Mouse (Mus musculus): ENCODE results near the gene Olfr1099. TPM values are rescaled to one million over a fixed set of nuclear protein-coding genes. Genes with fewer than 3 reads are reported as not detected.

Gene Olfr1099
- total RNA-seq (2022): not detected

DNA sequence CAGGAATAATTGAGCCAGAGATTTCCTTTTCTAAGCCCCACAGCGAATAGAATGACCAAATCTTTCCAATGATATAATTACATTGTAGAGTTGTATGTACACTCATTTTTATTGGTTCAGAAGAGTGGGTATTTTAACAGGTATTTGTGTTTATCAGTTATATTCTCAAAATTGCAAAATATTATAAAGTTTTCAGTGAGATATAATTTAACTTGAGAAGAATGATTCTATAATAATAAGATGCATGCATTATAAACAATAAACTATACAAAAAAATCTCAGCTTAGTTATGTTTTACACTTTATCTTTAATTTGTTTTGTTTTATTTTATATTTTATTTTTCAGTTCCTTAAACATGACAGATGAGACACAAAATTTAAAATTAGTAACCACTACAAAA lies at the start of gene Olfr1099:
Gene Olfr1099, minus strand, starts transcription at position 101 of the 400 bp plus-strand sequence.
- DNase-seq (ENCODE audit: low spot score in 2 of 2): no peak

DNA sequence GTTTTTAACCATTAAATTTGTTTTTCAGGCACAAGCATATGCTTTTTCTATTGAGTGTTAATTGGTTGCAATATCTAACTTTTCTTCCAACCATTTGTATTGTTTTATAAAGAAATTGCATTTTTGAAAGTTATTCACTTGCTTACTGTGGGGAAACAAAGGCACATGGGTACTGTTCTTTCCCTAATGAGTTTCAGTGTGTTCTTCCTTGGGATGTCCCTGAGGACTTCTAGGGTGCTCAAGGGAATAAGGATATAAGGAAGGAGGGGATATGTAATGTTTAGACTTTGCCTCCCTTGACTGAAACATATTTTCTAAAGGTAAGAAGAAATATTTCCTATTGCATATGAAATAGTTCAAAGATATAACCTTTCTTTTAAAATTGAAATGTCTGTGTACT lies 37.6 kb upstream of the Olfr1099 start, which contains the start of gene Olfr1102:
Gene Olfr1102, plus strand, starts transcription at position 301 of the 400 bp plus-strand sequence.
- DNase-seq (ENCODE audit: low spot score in 2 of 2): no peak

DNA sequence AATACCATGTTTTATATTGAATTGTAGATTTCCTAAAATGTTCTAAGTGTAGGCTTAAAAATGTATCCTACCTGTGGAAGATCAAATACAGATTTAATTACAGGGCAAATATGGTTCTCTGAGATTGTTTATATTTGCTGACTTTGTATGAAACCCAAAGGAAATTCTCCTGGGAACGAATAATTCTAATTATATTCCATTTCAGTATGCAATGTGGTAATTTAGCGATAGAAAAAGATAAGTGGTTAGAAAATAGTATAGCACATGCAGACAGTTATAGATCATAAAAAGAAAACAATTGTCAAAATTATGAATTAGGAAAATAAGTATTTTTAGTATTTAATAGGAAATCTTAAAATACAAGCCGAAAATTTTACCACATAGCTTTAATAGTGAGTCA lies 30.6 kb upstream of the Olfr1099 start, which contains the start of gene Olfr1101:
Gene Olfr1101, minus strand, starts transcription at position 101 of the 400 bp plus-strand sequence.
- no peak for DNase-seq (ENCODE audit: low spot score in 2 of 2)

DNA sequence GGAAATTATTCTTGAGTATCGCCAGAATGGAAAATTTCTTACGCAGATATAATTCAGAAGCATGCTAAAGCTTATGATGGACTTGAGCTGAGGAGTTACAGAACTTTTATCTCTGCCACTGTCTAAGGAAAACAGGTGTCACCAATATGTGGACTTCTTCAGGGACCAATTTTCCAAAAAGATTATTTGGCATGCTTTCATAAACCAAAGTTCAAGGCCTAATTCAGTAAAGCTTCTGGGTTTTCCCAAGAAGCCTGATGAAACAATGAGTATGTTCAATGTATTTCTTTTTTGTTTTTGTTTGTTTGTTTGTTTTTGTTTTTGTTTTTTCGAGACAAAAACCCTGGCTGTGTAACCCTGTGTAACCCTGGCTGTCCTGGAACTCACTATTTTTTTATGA lies 19.4 kb upstream of the Olfr1099 start, which contains the start of gene Olfr1100:
Gene Olfr1100, minus strand, starts transcription at position 101 of the 400 bp plus-strand sequence.
- no peak for DNase-seq (ENCODE audit: low spot score in 2 of 2)

DNA sequence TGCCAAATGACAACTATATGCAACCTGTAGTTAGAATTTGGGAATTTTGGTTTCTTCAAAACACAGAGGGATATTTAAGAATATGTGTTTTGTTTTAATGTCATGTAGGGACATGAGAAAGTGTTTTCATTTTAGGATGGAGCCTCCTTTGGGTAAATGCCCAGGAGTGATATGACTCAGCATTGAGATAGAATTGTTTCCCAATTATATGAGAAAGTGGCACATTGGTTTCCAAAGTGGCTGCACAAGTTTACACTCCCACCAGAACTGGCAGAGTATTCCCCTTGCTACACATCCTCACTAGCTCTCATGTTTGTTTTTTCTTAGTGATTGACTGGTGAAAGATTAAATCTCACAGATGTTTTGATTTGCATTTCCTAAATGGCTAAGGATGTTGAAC lies 33.9 kb downstream of the Olfr1099 start:
- no peak for DNase-seq (ENCODE audit: low spot score in 2 of 2)

DNA sequence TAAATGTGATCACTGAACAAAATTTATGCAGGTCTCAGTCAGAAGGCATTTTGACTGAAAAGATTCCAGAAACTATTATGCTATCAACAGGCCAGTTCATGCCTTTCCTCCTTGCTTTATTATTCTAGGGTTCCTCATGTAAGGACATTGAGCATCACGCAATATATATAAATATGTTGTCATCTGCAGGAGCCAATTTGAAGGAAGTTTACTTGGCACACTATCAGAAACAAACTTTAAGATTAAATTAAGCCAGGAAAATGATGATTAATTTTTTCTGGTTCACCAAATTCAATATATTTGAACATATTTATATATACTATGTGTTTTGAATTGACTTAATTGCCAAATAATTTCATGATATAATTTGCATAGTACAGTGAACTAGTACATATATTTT lies 36.0 kb downstream of the Olfr1099 start, which contains the start of gene Olfr1098:
Gene Olfr1098, minus strand, starts transcription at position 101 of the 400 bp plus-strand sequence.
- DNase-seq (ENCODE audit: low spot score in 2 of 2): no peak

DNA sequence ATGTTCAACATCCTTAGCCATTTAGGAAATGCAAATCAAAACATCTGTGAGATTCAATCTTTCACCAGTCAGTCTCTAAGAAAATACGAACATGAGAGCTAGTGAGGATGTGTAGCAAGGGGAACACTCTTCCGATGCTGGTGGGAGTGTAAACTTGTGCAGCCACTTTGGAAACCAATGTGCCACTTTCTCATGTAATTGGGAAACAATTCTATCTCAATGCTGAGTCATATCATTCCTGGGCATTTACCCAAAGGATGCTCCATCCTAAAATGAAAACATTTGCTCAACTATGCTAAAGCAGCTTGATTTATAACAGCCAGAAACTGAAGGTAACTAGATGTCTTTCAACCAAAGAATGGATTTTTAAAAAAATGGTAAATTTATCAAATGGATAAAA lies 54.8 kb downstream of the Olfr1099 start:
- no peak for DNase-seq (ENCODE audit: low spot score in 2 of 2)

Other genes starting within 250 kb of the Olfr1099 start
- not detected for gene Olfr1089, start 227.0 kb downstream of the Olfr1099 start, total RNA-seq (2022)
- gene Olfr1090, start 201.7 kb downstream of the Olfr1099 start, total RNA-seq (2022): not detected
- not detected for gene Olfr1093, start 178.2 kb downstream of the Olfr1099 start, total RNA-seq (2022)
- gene Olfr141, start 150.7 kb downstream of the Olfr1099 start, total RNA-seq (2022): not detected
- gene Olfr1094, start 136.0 kb downstream of the Olfr1099 start, total RNA-seq (2022): not detected
- gene Olfr1095, start 109.0 kb downstream of the Olfr1099 start, total RNA-seq (2022): not detected
- gene Gm13723, start 85.9 kb downstream of the Olfr1099 start, total RNA-seq (2022): not detected
- gene Olfr1097, start 68.5 kb downstream of the Olfr1099 start, total RNA-seq (2022): not detected
- gene Olfr1098, start 36.1 kb downstream of the Olfr1099 start, total RNA-seq (2022): not detected
- not detected for gene Olfr1100, start 19.3 kb upstream of the Olfr1099 start, total RNA-seq (2022)
- gene Olfr1101, start 30.5 kb upstream of the Olfr1099 start, total RNA-seq (2022): not detected
- gene Olfr1102, start 37.7 kb upstream of the Olfr1099 start, total RNA-seq (2022): not detected
- gene Olfr1104, start 66.4 kb upstream of the Olfr1099 start, total RNA-seq (2022): not detected
- gene Olfr1105, start 75.8 kb upstream of the Olfr1099 start, total RNA-seq (2022): not detected
- not detected for gene Olfr1106, start 91.6 kb upstream of the Olfr1099 start, total RNA-seq (2022)
- gene Olfr1107, start 115.1 kb upstream of the Olfr1099 start, total RNA-seq (2022): not detected
- gene Olfr1109, start 135.3 kb upstream of the Olfr1099 start, total RNA-seq (2022): not detected
- not detected for gene Olfr259, start 153.9 kb upstream of the Olfr1099 start, total RNA-seq (2022)
- not detected for gene Olfr1110, start 179.6 kb upstream of the Olfr1099 start, total RNA-seq (2022)
- not detected for gene Olfr1111, start 191.9 kb upstream of the Olfr1099 start, total RNA-seq (2022)
- not detected for gene Olfr1112, start 227.1 kb upstream of the Olfr1099 start, total RNA-seq (2022)
- gene Olfr1113, start 248.3 kb upstream of the Olfr1099 start, total RNA-seq (2022): not detected

Data from gastrocnemius, adult 8-10 months (tissue).